Mouse (Mus musculus): ENCODE results near the gene Krtap3-2.
"Not testable (repeated sequence)": the region's sequence is repeated elsewhere in the genome, so short reads cannot be mapped to it uniquely, and the experiment has no call there.

Gene Krtap3-2

GRCm38 (mm10) chr11:99556753-99557152 lies at the start of gene Krtap3-2:
Krtap3-2 (minus strand) TSS chr11:99556853.
- no peak for DNase-seq (ENCODE audit: low read depth, low spot score)

DNA sequence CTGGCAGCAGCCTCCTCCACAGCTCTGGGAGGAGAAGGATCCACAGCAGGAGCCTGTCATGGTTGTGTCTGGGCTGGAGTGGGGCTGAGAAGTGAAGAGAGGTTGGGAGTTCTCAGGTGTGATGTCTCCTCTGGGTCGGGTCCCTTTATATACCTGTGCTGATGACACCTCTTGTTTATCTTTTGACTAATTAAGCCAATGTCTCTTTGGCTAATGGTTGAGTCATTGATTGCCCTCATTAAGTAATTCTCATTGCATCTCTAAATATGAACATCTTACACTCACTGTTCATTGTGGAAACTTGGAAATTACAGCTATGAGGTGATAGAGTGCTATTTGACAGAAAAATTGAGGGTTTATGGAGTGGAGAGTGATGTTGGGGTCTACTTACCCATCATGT lies 46.6 kb upstream of the Krtap3-2 start, which contains the start of gene Gm11938:
Gene Gm11938 (minus strand): TSS at position 101 of the 400 bp plus-strand sequence.
- not testable (repeated sequence) for DNase-seq (ENCODE audit: low read depth, low spot score)

DNA sequence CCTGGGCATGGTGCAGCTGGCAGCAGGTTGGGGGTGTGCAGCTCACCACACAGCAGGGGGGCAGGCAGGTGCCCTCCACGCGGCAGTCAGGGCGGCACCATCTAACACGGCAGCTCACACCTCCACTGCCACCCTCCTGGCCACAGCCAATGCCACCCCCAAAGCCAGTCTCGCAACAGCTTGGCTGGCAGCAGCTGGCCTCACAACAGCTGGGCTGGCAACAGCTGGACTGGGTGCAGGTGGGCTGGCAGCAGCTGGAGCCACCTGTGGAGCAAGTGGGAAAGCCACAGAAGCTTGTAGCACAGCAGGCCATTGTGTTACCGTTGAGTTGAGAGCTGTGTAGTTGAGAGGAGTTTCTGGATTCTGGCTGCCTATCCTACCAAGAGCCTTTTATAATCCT lies 41.1 kb upstream of the Krtap3-2 start, which contains the start of gene Krtap9-3:
Gene Krtap9-3 (minus strand): TSS at position 364 of the 400 bp plus-strand sequence.
- DNase-seq (ENCODE audit: low read depth, low spot score) = not testable (repeated sequence)

GRCm38 (mm10) chr11:99590981-99591380 lies 34.3 kb upstream of the Krtap3-2 start, which contains the start of gene Krtap1-3:
Krtap1-3 (minus strand) TSS chr11:99591339.
- DNase-seq (ENCODE audit: low read depth, low spot score) = no peak

GRCm38 (mm10) chr11:99585096-99585495 lies 28.4 kb upstream of the Krtap3-2 start:
- DNase-seq (ENCODE audit: low read depth, low spot score) = no peak

DNA sequence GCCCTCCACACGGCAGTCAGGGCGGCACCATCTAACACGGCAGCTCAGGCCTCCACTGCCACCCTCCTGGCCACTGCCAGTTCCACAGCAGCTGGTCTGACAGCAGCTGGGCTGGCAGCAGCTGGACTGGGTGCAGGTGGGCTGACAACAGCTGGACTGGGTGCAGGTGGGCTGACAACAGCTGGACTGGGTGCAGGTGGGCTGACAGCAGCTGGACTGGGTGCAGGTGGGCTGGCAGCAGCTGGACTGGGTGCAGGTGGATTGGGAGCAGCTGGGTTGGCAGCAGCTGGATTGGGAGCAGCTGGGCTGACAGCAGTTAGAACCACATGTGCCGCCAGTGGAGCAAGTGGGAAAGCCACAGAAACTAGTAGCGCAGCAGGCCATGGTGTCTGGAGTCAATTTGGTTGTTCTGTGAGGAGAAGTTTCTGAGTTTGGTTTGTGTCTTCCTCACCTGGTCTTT lies 26.6 kb upstream of the Krtap3-2 start, which contains the start of gene Krtap1-4:
Gene Krtap1-4 (minus strand): TSS at position 410 of the 460 bp plus-strand sequence.
- no peak for DNase-seq (ENCODE audit: low read depth, low spot score)

- no peak for DNase-seq (ENCODE audit: low read depth, low spot score)
Measured at GRCm38 (mm10) chr11:99581564-99581963, 24.9 kb upstream of the Krtap3-2 start.

- DNase-seq (ENCODE audit: low read depth, low spot score) = no peak
Measured at GRCm38 (mm10) chr11:99581051-99581450, 24.4 kb upstream of the Krtap3-2 start.

DNA sequence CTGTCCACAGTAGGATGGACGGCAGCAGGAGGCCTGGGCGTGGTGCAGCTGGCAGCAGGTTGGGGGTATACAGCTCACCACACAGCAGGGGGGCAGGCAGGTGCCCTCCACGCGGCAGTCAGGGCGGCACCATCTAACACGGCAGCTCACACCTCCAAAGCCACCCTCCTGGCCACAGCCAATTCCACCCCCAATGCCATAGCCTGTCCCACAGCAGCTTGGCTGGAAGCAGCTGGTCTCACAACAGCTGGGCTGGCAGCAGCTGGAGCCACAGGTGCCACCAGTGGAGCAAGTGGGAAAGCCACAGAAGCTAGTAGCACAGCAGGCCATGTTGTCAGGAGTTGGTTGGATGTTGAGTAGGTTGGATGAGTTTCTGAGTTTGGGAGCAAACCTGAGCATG lies 24.0 kb upstream of the Krtap3-2 start, which contains the start of gene Krtap1-5:
Gene Krtap1-5 (minus strand): TSS at position 381 of the 400 bp plus-strand sequence.
- no peak for DNase-seq (ENCODE audit: low read depth, low spot score)

DNA sequence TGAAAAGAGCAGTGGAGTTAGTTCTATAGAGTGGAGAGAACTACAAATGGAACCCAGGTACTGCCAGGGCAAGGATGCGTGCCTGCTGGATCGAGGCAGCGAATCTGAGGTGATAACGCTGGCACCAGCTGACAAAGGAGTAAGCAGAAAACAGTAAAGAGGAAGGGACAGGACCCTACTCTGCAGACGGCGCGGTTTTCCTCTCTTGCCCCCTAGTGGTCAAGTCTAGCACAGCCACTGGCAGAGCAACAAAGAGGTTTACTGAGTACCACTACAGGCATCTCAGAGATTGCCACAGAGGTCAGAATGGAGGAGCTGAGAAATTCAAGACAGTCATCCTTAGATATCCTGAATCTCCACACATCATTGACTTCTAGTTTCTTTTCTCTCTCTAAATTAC lies 17.5 kb upstream of the Krtap3-2 start:
- peak; percentile 20 for DNase-seq (ENCODE audit: low read depth, low spot score)

- DNase-seq (ENCODE audit: low read depth, low spot score) = no peak
Measured at GRCm38 (mm10) chr11:99573164-99573563, 16.5 kb upstream of the Krtap3-2 start.

- no peak for DNase-seq (ENCODE audit: low read depth, low spot score)
Measured at GRCm38 (mm10) chr11:99566530-99566929, 9.9 kb upstream of the Krtap3-2 start, which contains the start of gene Krtap3-1. Krtap3-1 (minus strand) TSS chr11:99566630.

DNA sequence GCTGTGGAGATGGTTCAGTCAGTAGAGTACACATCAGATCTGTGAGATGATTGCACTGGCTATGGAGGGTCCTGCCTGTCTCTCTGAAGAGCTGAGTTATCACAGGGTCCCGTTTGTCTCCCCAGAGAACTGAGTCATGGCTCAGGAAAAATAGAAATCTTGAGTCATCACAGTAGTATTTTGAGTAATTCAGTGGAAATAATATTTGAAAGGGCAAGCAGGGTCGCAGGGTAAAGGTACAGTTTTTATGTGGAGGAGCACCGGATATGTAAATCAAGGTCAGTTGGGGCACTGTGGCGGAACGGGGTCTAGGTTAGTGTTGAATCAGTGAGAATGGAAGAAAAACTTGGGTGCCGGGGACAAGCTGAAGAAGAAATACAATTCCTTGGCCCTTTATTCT lies 5.9 kb upstream of the Krtap3-2 start:
- DNase-seq (ENCODE audit: low read depth, low spot score) = no peak

DNA sequence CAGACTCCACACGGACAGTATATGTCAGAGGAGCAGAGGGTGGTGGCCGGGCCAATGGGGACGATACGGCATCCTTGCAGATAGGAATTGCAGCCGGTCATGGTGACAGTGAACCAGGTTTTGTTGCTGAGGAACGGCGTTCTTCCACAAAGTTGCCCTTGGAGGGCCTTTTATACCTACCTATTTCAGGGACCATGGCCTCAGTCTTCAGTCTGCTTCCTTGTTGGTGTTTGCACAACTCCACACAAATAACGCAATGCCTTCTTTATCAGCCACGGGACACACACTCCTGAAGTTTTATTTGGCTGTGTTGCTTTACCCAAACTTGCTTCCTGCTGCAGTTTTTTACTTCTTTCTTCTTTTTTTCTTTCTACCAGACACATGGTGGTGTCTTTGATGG lies 2.7 kb upstream of the Krtap3-2 start, which contains the start of gene Gm11939:
Gene Gm11939 (minus strand): TSS at position 101 of the 400 bp plus-strand sequence.
- DNase-seq (ENCODE audit: low read depth, low spot score) = no peak

GRCm38 (mm10) chr11:99557976-99558745 lies 1.5 kb upstream of the Krtap3-2 start:
- no peak for DNase-seq (ENCODE audit: low read depth, low spot score)

GRCm38 (mm10) chr11:99556195-99556594 lies 458 bp downstream of the Krtap3-2 start:
- no peak for DNase-seq (ENCODE audit: low read depth, low spot score)

DNA sequence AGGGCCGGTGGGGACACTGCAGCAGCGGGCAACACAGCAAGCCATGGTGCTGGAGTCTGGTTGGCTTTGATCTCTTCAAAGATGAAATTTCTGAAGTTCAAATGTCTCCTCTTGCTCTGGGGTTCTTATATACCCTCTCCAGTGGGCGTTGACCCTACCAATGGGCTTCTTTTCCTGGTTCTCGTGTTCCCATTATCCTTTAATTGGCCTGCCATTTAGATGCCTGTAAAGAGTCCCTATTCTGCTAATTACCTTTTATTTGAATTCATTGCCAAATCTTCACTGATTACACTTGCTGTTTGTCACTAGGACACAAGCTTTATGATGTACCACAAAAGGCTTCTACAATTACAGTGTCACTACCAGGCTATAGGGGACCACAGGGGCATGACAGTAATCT lies 5.9 kb downstream of the Krtap3-2 start, which contains the start of gene Krtap3-3:
Gene Krtap3-3 (minus strand): TSS at position 101 of the 400 bp plus-strand sequence.
- no peak for DNase-seq (ENCODE audit: low read depth, low spot score)

DNA sequence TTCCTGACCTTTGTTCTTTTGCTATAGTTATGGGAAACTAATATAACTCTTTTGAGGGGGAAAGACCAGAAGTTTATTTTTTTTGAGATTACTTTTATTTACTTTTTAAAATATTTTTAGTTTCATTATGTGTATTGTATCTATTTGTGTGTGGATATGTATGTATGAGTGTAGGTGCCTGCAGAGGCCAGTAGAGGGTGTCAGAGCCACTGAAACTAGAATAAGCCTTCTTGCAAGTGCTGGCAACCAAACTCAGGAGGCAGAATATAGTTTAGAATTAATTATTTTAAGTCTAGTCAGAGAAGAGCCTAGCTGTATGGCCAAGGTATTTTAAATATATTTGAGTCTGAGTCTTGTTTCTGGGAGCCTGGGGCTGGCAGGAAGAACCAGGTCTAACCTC lies 8.8 kb downstream of the Krtap3-2 start:
- DNase-seq (ENCODE audit: low read depth, low spot score) = no peak

GRCm38 (mm10) chr11:99539721-99540120 lies 16.9 kb downstream of the Krtap3-2 start:
- DNase-seq (ENCODE audit: low read depth, low spot score) = peak; percentile 13

- no peak for DNase-seq (ENCODE audit: low read depth, low spot score)
Measured at GRCm38 (mm10) chr11:99521288-99521860, 35.3 kb downstream of the Krtap3-2 start, which contains the start of gene Krt39. Krt39 (minus strand) TSS chr11:99521338.

GRCm38 (mm10) chr11:99514098-99514497 lies 42.6 kb downstream of the Krtap3-2 start:
- DNase-seq (ENCODE audit: low read depth, low spot score) = no peak
